Mouse (Mus musculus): ENCODE measurements at regions not wholly inside any gene's neighbourhood (a gene's known extent, or its start where the extent isn't known, plus 50 kb on each side); places are given as distances from the start of the nearest gene placed in this dataset.

DNA sequence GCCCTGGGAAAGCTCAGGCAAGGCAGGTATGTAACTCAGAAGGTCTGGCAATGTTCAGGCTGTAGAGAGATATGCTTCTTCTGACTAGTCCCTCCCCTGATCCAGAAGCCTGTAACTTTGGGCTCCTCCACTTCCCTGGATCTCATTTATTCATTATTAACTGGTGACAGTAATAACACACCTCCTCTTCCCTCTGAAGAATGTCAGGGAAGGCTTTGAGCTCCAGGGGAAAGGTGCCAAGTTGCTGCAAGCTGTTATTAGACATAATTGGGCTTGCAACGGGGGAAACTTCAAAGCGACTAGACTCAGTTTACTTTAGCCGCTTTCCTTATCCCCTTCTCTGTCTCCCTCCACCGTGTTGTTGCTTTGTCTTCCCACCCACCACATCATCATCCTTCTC lies 75.6 kb upstream of the Tmprss2 start:
- no peak for DNase-seq (ENCODE audit: low spot score in 2 of 2)

DNA sequence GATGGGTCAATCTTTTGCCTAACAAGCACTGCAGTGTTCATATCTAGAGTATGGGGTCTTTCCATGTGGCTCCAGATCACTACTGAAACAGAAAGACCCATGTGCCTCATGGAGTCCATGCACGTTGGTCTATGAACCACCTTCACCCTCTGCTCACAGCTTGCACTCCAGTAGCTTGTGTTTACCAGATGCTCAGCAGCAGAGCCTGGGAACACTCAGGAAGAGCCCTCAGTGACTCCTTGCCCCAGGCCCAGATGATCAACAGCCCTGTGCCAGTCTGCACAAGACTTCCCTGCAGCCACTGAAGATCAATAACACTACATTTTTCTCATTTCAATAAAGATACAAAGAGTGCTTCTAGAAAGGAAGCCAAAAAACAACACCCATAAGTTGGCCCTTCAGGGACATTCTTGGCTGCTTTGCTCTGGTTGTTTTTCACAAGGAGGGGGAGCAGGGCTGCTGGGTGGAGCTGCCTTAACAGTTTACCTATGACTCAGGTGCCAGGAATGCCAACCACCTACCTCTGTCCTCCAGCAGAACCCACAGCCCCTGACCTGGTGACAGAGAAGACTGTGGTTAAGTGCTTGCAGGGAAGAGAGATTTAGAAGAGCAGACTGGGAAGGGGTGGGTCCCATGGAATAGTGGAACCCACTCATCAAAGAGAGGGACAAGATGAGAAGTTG lies 74.7 kb upstream of the Tmprss2 start:
- no peak for DNase-seq (ENCODE audit: low spot score in 2 of 2)

- no peak for DNase-seq (ENCODE audit: low spot score in 2 of 2)
Measured at GRCm38 (mm10) chr16:97681191-97681590, 70.2 kb upstream of the Tmprss2 start.

GRCm38 (mm10) chr16:97679820-97680219 lies 68.8 kb upstream of the Tmprss2 start:
- no peak for DNase-seq (ENCODE audit: low spot score in 2 of 2)

GRCm38 (mm10) chr16:97679252-97679651 lies 68.3 kb upstream of the Tmprss2 start:
- no peak for DNase-seq (ENCODE audit: low spot score in 2 of 2)

- no peak for DNase-seq (ENCODE audit: low spot score in 2 of 2)
Measured at GRCm38 (mm10) chr16:97677621-97678020, 66.6 kb upstream of the Tmprss2 start.

DNA sequence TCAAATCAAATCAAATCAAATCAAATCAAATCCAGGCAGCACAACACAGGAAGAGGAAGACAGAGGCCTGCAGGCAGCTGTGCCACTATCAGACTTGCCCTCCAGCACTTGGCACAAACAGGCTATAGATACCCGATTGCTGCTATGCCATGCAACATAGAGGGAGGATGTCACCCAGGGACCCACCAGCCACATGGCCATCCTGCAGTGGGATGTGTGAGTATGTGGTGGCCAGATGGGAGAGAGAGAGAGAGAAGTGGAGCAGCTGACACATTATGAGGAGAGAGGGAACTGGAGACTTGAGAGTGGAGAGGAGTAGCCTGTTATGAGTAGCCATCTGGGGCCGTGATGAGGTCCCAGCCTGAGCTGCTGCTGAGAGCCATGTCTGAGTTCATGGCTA lies 62.6 kb upstream of the Tmprss2 start:
- no peak for DNase-seq (ENCODE audit: low spot score in 2 of 2)

GRCm38 (mm10) chr16:97670131-97671038 lies 59.4 kb upstream of the Tmprss2 start:
- DNase-seq (ENCODE audit: low spot score in 2 of 2): peak; percentile 9

DNA sequence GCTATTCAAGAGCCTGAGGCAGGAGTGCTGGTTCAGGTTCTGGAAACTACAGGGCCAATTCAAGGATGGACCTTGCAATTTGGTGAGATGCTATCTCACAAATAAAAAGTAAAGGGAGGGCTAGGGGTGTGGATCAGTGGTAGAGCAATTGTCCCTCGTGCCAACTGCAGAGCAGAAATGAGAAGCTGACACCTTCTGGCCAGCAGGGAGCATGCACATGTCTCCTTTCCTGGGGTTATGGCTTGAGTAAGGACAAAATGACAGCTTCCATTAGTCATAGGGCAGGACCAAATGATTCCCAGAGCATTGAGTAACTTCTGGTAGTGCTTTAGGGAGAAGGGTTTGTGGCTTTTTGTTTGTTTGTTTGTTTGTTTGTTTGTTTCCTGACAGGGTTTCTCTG lies 56.5 kb upstream of the Tmprss2 start:
- DNase-seq (ENCODE audit: low spot score in 2 of 2): no peak

GRCm38 (mm10) chr16:97665518-97665917 lies 54.5 kb upstream of the Tmprss2 start:
- DNase-seq (ENCODE audit: low spot score in 2 of 2): no peak

Data from layer of hippocampus, adult 18-20 months (tissue).